Mouse (Mus musculus) liver, adult (tissue): ENCODE data around the gene Thsd4.

Experiments
- GATA4 ChIP-seq: IDR thresholded peaks from 2 replicates; pipeline ENCODE4 v1.6.1; 2014; ENCODE audit warnings: mild to moderate bottlenecking, low read length; ENCODE audit not compliant: insufficient replicate concordance

Thsd4 gene

GRCm38 (mm10) chr9:60316510-60316909 is 205.3 kb downstream of the Thsd4 start:
- no peak for TF ChIP-seq GATA4

GRCm38 (mm10) chr9:60315533-60315932 is 206.3 kb downstream of the Thsd4 start:
- no peak for TF ChIP-seq GATA4

GRCm38 (mm10) chr9:60313661-60314060 is 208.2 kb downstream of the Thsd4 start:
- TF ChIP-seq GATA4 = no peak

GRCm38 (mm10) chr9:60312670-60313069 is 209.2 kb downstream of the Thsd4 start:
- no peak for TF ChIP-seq GATA4

DNA sequence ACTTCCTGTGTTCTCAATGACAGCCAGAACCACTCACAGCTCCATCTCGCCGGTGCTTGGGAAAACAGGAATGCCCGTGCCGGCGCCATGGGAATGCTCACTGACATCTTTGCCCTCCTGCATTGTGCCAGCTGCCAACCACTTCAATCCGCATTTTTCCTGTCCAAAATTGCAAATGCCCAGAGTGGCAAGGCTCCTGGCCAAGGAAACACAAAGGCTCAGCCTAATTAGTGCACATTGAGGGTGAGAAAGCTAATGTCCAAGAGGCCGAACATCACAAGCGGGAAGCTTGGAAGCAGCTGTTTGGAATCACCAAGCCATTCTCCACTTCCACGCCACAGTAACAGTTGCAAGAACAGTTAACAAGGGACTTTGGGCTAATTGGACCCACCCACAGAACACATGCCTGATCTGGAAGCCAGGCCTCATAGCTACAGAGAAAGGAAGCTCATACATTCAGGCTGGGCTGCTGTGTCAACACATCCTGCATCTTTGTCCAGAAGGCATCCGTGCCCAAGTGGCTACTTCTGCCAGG is 210.2 kb downstream of the Thsd4 start:
- no peak for TF ChIP-seq GATA4

GRCm38 (mm10) chr9:60310741-60311317 is 211.0 kb downstream of the Thsd4 start:
- no peak for TF ChIP-seq GATA4

GRCm38 (mm10) chr9:60309786-60310711 is 211.8 kb downstream of the Thsd4 start:
- TF ChIP-seq GATA4 = no peak

DNA sequence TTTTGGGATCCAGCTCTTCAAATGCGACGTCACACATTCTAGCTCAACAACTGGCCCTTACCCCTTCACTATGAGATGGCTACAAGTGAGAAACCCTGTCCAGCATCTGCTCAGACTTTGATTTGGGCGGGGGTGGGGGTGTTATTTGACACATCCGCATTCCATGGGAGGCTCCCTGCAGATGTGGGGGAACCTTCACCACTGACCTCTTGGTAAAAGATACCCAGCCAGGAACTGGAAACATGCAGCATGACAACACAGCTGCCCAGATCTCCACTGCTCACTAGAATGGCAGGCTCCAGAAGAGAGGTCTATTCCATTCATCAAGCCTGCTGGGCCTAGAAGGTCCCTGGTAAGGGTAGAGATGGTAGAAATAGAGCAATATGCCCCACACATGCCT is 213.7 kb downstream of the Thsd4 start:
- TF ChIP-seq GATA4 = no peak

GRCm38 (mm10) chr9:60307469-60307868 is 214.4 kb downstream of the Thsd4 start:
- TF ChIP-seq GATA4 = no peak

DNA sequence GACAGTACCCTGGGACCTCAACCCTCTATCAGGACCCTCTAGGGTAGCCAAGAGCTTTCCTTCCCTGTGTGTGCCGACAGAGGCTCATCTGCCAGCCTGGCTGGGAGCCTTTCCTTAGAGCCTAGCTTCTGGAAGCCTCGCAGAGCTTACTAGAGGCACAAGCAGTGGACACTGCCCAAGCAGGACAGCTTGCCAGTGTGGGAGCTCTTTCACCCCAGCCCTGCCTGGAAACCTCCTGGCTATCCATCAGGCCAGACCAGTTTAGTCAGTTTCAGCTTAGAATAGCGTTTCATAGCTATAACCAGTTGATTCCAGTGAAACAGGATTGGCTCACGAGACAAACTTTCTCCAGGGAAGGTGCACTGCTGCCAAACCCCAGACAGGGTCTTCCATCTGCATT is 215.6 kb downstream of the Thsd4 start:
- no peak for TF ChIP-seq GATA4

DNA sequence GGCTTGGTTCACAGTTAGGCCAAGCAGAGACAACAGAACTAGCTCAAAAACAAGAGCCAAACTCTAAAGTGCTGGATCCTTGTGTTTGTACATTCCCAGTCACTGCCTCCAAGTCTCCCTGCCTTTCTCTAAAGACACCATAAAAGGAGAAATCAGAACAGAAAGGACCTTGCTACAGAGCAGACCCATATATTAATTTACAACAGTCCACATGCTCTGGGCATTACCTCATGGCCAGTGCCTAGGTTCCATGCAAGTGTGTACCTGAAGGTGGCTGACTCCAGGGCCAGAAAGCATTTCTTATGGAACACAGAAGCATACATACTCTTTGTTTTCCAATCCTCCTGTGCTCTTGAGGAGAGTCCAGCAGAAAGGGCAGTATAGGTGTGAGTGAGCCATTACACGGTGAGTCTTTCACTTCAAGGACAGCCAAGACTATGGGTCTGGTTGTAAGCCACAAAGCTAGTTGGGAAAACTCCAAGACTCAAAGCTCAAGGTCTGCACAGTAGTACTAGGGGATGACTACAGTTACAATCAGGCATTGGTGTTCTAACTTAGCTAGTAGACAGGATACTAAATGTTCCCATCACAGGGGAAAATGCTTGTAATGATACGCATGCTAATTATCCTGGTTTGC is 216.5 kb downstream of the Thsd4 start:
- no peak for TF ChIP-seq GATA4

DNA sequence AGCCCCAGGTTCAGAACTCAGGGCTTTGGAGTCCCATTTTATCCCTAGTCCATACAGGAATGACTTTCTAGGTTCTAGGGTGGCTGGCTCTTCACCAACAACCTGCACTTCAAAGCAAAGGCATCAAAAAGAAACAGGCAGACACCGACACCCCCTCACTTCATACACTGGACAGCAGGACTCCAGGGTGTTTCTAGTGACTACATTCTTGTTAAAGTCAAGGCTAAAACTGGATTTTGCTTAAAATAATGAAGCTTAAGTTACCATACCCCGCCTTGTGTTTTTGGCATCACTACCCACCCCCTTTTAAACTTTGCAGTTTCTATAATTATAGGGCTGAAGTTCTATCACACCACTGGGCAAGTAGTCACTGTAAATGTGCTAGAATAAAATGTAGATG is 225.6 kb downstream of the Thsd4 start:
- no peak for TF ChIP-seq GATA4

GRCm38 (mm10) chr9:60295199-60295598 is 226.6 kb downstream of the Thsd4 start:
- TF ChIP-seq GATA4 = no peak

GRCm38 (mm10) chr9:60293129-60293528 is 228.7 kb downstream of the Thsd4 start:
- no peak for TF ChIP-seq GATA4

DNA sequence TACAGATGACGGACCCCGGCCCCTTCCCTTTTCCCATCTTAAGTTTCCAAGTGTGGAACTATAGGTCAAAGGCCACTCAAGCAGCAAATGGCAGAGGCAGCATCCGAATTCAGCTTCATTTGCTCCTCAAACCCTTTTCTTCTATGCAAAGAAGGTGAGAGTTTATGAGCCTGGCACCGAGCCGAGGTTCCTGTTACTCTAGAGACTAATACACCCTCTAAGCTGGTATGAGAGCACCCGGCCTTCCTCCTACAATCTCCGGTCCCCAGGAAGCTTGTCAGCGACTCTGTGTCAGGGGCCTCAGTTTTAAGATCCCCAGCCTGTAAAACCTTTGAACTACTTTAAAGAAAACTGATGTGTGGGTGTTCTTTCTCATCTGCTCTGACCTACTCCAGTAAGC is 231.1 kb downstream of the Thsd4 start:
- no peak for TF ChIP-seq GATA4

- no peak for TF ChIP-seq GATA4
Observed at GRCm38 (mm10) chr9:60288789-60289188, 233.1 kb downstream of the Thsd4 start.
